Mouse (Mus musculus): Measurements from ENCODE around the gene Gm20661.

DNA sequence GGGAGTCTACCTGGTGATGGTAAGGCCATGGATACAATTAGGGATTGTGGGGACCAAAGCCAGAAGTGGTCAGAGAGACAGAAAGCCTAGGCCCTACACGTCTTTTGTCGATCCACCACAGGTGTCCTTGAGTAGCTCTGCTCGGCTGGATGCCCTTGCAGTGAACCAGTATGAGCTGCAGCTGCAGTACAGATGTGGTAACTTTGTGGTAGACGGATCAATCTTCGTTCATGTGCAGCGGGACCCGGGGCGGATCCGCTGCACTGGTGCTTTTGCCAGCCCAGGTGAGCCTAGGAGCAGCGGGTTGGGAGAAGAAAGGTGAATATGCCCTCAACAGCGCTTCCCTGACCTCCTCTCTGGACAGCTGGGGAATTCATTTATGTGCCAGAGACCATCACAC lies 10.2 kb downstream of the Gm20661 start:
- TF ChIP-seq EP300 (IDR thresholded peaks at IDR 0.05; ENCODE audit: low read depth in 1 of 2, low read length in 2 of 2) (no peak), CTCF (IDR thresholded peaks at IDR 0.05 in 2 of 3, conservative IDR thresholded peaks at IDR 0.05 in 1 of 3; ENCODE audit: control insufficient read depth in 1 of 3, insufficient read depth in 1 of 3, low read depth in 2 of 3, low read length in 3 of 3, poor library complexity in 1 of 3, severe bottlenecking in 1 of 3) (no peak), E2F4 (IDR thresholded peaks at IDR 0.05; ENCODE audit: borderline replicate concordance, low read depth, low read length) (no peak), ZC3H11A (IDR thresholded peaks at IDR 0.05; ENCODE audit: low read depth, low read length) (no peak), NELFE (IDR thresholded peaks at IDR 0.05; ENCODE audit: low read depth, low read length) (no peak)

All from MEL (cell line).